Mouse (Mus musculus): ENCODE measurements around the gene Fancg.
"Not testable (repeated sequence)": the region's sequence is repeated elsewhere in the genome, so short reads cannot be mapped to it uniquely, and the experiment has no call there.

The Fancg gene

DNA sequence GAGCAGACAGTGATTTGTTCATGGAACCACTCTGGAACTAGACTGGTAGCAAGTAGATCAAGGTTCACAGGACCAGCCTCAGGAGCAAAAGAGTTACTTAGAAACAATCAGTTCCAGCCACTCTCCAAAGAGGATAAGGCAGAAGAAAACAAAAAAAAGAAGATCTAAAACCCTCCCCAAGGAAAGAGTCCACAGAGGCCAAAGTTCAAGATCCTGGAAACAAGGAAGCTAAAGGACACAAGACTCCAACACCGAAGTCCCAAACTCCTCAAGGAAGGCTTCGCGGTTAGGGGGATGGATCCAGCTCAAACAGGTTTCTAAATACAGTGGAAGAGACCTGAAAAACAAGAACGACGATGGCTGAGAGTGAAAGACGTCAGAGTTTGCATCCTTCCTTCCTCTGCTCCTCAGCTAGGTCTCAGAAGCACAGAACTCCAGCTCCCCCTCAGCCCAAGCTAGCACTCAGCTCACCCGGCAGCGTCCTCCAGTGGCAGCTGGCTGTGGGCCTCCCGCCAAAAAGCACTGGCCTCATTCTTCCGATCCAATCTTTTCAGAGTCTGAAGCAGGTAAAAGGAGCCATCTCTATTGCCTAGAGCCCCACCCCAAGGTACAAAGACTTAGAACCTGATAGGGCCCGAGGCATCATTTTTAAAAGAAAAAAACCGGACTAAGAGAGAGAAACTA is 7.4 kb downstream of the Fancg start:
- in situ Hi-C loops (cut with MboI, MseI), result loop anchor here (10.0 kb wide), 1 partner anchor 1162 kb away; no protein-coding TSS in a partner anchor

DNA sequence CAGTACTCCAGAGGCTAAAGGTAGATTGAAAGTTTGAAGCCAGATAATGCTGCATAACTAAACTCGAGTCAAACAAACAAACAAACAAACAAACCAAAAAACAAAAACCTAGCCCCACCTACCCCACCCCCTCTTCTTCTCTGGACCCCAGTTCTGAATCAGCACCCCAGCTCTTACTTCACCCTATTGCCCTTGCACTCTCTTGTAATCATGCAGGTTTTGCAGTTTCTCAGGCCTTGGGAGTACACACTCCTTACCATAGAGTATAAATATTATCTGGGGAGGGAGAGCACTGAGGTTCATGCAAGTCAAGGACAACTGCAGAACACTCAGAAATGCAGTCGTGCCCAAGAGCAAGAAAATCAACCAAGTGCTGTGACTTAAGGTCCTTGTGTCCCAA is 9.0 kb downstream of the Fancg start:
- in situ Hi-C loops (cut with MboI, MseI), result loop anchor here (10.0 kb wide), 1 partner anchor 1164 kb away; no protein-coding TSS in a partner anchor

DNA sequence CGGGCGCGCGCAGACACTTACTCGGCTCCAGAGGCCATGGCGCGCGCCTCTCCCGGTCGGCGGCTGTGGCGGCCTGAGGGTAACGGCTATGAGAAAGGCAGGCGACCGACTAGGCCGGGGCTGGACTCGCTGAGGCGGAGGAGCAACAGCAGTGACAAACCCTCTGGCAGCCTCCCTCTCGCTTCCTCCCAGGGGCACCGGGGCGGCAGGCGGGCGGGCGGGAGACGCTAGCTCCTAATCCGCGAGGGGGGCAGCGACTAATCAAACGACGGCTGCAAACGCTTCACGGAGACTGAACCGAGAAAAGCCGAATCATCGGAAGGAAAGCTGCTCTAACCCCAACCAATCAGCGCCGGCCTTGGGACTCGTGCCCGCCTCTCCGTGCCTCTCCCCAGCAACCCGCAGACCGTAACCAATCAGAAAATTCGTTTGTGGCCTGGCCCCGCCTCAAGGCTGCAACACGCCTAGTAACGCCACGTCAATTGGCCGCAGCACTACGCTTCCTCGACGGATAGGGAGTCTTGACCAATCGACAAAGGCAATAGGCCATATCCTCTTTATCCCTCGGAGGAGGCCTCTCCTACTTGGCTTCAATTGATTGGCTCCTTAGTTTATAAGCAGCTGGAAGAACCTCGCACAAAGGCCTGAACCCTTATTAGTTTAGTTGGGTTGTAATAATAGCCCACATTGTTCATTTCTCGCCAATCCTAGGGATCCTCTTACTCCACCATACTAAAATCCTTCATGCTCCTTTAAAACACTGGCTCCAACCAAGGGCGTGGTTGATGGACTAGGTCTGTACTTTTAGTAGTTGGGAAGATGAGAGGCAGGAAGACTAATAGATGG is 9.9 kb downstream of the Fancg start, which contains the start of gene Vcp:
Vcp (minus strand) TSS at position 367 of the 846 bp plus-strand sequence.
- in situ Hi-C loops (cut with MboI, MseI), result loop anchor here (10.0 kb wide), 1 partner anchor 1164 kb away; no protein-coding TSS in a partner anchor

DNA sequence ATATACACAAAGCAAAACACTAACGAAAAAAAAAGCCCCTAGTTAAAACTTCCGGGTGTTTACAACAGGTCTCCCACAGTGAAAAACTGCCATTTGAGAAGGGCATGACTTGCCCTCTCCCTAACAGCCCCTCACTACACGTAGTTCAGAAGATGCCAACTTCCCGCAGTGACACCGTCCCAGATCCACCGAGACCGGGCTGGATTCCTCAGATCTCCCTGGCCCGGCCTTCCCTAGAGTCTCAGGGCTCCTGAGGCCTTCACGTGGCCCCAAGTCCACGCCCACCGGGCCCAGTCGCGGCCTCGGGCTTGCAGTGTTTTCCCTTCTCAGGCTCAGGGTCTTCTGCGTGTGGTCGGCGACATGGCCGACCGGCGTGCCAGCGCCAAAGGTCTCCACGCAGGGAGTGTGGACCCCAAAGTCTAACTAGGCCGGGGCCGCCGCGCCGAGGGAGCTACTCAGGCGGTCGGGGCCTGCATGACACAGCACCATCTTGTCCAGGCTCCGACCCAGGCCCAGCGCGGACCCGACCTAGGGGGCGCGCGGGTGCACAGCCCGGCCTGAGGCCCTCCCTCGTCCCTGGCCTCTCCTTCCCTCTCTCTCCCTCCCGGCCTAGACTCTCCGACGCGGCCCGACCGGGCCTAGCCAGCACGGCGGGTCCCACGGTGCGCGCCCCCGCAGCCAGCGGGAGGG is 10.7 kb downstream of the Fancg start:
- in situ Hi-C loops (cut with MboI, MseI), result loop anchor here (10.0 kb wide), 2 partner anchors 1165 to 2005 kb away; no protein-coding TSS in a partner anchor

DNA sequence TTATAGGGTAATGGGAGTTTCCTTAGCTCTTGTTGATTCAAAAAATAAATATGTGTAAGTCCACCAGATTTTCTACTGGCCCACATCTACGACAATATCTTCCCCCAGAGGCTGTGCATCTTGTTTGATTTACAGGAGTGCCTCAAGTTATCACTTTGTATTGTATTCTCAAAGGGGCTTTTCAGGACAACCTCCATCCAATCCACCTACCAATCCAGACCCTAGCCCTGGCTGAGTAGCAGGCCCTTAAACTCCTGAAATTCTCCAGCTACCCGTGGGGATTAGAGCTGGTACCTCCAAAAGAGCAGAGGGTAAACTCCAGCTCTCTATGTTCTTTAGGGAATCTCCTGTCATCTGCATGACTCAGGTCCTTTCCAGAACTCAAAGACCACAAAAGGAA is 12.3 kb downstream of the Fancg start:
- in situ Hi-C loops (cut with MboI, MseI), result loop anchor here (10.0 kb wide), 1 partner anchor 2003 kb away; no protein-coding TSS in a partner anchor

DNA sequence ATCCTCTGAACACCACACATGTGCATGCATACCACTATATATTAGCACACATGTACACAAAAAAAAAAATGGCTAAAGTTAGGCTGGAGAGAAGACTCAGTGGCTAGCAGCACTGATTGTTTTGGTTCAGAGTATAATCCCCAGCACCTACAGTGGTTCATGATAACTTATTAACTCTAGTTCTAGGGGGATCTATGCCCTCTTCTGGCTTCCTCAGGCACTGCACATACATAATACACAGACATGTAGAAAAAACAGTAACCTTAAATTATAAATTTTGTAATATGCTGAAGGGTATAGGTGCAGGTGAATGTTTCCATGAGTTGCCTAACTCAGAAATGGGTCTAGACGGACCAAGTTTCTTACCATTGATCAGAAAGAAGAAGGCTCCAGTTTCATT is 22.0 kb downstream of the Fancg start:
- in situ Hi-C loops (cut with MboI, MseI), result no loop called here

DNA sequence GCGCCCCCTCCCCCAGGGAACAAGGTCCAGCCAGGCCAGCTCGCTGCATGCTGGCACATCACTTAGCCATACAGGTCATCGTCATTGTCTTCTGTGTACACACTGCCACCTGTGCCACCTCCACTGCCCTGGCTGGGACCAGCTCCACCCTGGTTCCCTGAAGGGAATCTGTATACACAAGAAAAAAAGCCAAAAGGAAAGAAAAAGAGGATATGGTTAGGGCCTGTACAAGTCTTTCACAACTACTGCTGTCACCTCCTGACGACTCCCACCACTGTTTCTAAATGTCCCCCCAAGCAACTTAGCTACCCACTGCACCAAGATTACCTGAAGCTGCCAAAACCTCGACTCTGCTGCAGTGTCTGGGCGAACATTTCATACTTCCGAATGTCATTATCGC is 29.8 kb downstream of the Fancg start:
- in situ Hi-C loops (cut with MboI, MseI), result not testable (repeated sequence)

DNA sequence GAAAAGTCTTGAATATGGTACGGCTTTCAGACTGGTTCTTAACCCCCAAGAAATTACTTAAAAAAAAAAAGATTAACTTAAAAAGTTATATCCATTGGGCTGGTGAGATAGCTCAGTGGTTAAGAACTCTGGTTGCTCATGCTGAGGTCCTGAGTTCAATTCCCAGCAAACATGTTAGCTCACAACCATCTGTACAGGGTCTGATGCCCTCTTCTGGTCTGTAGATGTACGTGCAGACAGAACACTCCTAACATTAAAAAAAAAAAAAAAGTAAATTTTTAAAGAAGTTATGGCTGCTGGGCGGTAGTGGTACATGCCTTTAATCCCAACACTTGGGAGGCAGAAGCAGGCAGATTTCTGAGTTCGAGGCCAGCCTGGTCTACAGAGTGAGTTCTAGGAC is 32.2 kb downstream of the Fancg start:
- in situ Hi-C loops (cut with MboI, MseI), result no loop called here

DNA sequence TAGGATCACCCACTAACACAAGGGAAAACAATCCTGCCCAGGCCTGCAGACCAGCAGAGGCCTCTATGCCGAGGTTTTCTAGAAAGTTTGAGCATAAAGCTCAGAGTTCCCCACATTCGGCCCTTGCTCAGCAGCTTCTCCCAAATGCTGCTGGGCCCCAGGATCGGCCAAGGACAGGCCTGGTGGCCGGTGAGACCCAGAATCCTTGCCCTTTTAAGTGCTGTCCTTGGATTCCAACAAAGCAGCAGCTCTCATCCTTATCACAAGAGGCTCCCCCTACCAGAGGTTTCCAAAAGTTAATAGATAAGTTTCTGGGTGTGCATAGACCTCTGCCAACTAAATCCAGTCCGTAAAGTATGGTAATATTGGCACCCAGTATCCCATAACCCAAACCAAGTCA is 36.4 kb downstream of the Fancg start:
- in situ Hi-C loops (cut with MboI, MseI), result no loop called here

DNA sequence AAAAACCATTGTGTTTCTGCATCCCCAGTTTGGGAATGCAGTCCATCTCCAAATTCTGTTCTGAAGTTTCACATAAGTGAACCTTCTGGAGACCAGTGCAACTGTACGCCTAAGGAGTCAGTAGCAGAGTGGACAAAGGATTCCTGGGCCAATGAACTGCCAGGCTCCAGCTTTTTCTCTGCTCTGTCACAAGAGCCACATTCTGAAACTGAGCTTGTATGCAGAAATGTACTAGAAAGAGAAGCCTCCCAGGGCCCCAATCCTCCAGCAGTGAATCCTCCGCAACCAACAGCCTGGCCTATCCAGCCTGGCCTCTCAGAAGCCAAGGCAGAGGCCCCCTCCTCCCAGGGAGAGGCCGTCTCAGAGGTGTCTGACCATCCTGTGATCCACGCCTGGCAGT is 37.4 kb downstream of the Fancg start:
- in situ Hi-C loops (cut with MboI, MseI), result no loop called here

DNA sequence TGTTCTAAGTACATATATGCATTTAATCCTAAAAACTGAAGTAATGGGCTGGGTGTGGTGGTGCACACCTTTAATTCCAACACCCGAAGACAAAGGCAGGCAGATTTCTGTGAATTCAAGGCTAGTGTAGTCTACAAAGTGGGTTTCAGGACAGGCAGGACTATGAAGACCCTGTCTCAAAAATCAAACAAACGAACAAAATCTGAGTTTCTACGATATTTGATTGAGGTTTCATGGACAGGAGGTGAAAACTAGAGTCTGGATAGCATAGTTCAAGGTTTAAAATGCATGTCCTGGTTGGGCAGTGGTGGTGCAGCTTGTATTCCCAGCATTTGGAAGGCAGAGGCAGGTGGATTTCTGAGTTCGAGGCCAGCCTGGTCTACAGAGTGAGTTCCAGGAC is 41.0 kb downstream of the Fancg start, which contains the start of gene 1700022I11Rik:
1700022I11Rik (plus strand) TSS at position 301 of the 400 bp plus-strand sequence.
- in situ Hi-C loops (cut with MboI, MseI), result no loop called here

DNA sequence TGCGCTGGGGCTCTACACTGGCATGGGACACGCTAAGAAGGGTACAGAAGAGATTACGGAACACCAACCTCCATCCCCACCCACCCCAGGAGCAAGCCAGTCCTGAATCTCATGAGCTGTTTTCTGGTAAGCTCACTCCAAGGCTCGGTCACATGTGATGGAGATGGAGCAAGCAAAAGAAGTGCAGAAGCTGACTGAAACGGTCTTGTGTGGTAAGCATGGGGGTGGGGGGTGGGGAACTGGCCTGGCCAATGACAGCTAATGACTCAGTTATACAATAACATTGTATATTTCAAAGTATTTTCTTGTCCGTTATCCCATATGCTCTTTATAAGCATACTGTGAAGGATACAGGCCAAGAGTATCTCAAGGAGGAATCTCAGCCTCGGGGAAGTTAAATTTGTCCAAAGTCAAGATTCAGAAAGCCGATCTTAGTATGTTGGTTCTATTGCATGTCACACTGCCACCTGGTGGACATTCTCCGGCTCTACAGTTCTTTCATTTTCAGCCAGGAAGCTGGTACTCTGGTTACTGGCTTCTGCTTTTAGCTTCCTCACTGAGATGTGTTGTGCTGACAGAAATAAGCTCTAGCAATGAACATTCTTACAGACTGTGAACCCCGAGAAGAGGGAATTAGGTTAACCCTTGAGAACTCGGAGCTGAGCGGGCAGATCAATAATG is 45.1 kb downstream of the Fancg start:
- in situ Hi-C loops (cut with MboI, MseI), result no loop called here

DNA sequence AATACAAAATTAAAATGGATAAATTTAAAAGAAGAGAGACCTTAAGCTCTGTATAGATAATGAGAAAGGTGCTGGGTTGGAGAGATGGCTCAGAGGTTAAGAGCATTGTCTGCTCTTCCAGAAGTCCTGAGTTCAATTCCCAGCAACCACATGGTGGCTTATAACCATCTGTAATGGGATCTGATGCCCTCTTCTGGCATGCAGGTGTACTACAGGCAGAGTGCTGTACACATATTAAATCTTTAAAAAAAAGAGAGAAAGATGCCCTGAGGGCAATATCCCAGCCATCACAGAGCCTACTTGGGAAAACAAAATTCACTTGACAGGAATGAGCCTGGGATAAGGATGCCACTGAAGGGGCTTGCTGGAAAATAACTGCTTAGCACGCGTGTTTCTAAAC is 46.8 kb downstream of the Fancg start:
- in situ Hi-C loops (cut with MboI, MseI), result loop anchor here (5.0 kb wide), 1 partner anchor 86 kb away; no protein-coding TSS in a partner anchor

DNA sequence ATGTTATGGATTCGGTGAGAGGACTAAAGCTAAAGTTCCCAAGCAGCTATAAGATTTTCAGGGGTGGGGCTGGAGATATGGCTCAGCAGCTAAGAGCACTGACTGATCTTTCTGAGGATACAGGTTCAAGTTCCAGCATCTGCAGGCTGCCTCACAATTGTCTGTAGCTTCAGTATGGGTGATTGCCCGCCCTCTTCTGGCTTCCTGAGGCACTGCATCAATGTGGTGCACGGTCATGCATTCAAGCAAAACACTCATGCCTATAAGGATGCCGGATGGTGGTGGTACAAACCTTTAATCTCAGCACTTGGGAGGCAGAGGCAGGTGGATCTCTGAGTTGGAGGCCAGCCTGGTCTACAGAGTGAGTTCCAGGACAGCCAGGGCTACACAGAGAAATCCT is 48.7 kb downstream of the Fancg start:
- in situ Hi-C loops (cut with MboI, MseI), result loop anchor here (5.0 kb wide), 1 partner anchor 84 kb away; no protein-coding TSS in a partner anchor

DNA sequence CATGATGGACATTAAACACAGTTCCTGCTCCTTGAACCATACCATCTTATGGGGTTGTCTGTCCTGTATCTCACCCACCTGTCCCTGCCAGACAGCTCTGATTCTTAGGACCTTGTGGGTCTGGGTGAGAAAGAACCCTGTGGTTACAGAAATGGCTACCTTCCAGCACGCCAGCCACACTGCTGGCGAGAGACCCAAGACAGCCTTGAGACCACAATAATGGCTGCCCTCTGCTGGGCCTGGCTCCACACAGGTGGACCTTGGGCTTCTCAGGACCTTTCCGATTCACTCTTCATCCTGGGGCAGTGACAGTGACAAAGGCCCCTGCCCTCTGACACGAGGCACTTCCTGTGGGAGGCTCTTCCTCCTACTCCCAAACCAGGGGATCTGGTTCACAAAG is 50.9 kb downstream of the Fancg start:
- in situ Hi-C loops (cut with MboI, MseI), result no loop called here

DNA sequence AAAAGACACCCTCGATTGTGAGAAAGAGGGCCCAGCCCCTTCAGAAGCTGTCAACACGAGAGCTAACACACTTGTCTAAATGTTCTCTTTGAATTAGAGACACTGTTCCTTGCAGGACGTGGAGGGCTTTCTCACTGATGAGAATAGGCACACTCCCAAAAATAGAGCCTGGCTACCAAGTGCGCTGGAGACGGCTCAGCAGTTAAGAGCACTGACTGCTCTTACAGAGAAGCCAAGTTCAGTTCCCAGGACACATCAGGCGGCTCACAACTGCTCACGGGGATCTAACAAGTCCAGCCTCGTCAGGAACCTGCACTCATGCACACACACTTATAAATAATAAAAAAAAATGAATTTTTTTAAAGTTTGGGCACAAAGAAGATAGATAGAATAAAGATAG is 51.4 kb downstream of the Fancg start:
- in situ Hi-C loops (cut with MboI, MseI), result no loop called here

DNA sequence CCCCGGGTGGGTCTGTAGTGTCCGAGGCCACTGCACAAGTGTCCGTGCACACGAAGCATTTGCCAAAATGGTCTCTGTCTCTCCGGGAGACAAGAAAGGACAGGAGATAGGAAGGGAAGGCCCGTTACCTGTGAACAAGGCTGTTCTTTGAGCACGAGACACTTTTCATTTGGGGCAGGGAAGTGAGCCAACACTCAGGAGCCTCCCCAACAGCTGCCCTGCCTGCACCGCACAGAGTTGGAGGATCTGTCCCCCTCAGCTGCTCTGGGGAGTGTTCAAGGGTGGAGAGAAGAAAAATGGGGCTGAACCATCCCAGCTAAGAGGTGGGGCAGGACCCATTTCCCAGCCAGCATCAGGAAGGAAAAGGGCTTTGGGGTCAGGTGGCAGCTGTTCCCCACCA is 52.3 kb downstream of the Fancg start:
- in situ Hi-C loops (cut with MboI, MseI), result no loop called here

DNA sequence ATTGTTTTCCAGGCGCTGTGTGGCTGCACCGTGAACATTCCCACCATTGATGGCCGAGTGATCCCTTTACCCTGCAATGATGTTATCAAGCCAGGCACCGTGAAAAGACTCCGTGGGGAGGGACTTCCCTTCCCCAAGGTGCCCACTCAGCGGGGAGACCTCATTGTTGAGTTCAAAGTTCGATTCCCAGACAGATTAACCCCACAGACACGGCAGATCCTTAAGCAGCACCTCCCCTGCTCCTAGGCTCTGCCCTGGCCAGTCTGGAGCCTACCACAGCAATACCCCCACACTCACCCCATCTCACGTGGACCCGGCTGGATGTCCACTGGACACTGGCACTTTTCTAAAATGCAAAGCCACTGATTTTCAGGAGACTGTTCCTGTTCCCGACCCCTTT is 53.0 kb downstream of the Fancg start:
- in situ Hi-C loops (cut with MboI, MseI), result no loop called here

DNA sequence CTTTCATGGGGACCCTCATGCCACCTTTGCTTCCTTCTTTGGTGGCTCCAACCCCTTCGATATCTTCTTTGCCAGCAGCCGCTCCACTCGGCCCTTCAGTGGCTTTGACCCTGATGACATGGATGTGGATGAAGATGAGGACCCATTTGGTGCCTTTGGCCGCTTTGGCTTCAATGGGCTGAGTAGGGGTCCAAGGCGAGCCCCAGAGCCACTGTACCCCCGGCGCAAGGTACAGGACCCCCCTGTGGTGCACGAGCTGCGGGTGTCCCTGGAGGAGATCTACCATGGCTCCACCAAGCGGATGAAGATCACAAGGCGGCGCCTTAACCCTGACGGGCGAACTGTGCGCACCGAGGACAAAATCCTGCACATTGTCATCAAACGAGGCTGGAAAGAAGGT is 53.7 kb downstream of the Fancg start:
- in situ Hi-C loops (cut with MboI, MseI), result no loop called here

DNA sequence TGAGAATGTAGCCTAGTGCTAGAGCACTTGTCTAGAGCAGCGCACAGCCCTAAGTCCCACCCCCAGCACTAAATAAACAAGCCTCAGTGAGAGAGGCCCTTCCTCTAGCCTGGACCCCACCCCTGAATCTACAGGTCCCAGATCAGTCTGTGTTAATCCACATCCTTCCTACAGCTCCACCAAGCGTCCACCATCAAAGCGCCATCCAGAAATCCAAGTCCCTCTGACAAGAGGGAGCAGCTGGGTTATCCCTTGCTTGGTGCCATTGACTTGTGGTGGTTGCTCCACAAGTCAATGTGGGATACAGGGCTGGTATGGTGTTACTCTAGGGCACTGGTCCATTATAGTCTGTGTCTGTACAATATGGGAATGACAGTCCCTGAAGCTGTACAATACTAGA is 55.1 kb downstream of the Fancg start:
- in situ Hi-C loops (cut with MboI, MseI), result no loop called here

DNA sequence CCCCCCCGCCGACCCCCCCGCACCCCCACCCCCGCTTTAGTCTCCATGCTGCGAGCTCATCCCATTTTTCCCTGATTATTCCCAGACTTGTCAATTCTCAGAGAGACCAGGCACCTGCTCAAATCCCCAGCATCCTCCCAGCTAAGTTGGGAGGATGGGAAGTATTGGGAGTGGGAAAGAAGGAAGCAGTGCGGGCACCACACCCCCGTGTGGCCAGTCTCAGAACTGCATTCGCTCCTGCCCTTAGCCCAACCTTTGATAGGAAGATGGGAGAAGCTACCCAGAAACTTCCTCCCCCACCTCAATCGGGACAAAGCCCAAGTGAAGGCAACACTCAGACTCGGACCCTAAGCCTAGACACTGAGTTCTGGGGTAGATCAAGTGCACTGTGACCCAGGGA is 56.0 kb downstream of the Fancg start:
- in situ Hi-C loops (cut with MboI, MseI), result no loop called here

Data from T-helper 1 cell (primary cell).